Mouse (Mus musculus): ENCODE results near the gene Cry1. TPM values are rescaled to one million over a fixed set of nuclear protein-coding genes. Genes with fewer than 3 reads are reported as not detected.

Gene Cry1
- polyA plus RNA-seq (2014; fragmentation: Illumina TruSeq; extraction: RNeasy Lipid Tissue Mini Kit (QIAGEN cat#74804); ENCODE audit: low read depth, low replicate concordance) = 9.9 TPM

DNA sequence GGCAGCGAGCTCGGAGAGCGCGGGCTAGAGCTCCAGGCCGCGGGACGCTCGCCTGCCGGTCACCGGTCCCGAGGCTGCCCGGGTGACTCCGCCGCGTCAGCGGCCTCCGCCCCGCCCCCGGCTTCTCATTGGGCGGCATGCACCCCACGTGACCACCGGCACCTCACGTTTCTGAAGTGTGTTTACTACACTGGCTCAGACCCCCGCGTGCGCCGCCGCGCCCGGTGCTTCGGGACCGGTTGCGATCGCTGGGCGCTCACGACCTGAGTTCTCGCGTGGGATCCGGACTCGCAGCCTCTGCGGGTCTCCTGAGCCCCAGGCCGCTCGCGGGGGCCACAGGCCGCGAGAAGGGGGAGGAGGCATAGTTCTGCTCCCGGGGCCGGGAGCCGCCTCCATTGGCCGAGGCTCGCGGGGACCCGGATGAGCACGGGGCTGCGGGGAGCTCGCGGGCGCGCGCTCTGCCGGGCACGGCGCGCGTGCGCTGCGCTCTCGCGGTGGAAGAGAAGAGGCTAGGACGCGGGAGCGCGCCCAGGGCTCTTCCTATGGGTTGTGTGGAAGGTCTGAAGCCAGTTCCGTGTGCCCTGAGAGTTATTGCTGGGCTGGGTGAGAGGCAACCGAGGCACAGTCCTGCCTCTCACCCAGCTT is at the start of gene Cry1:
Gene Cry1, minus strand, starts transcription at position 101 of the 645 bp plus-strand sequence.

DNA sequence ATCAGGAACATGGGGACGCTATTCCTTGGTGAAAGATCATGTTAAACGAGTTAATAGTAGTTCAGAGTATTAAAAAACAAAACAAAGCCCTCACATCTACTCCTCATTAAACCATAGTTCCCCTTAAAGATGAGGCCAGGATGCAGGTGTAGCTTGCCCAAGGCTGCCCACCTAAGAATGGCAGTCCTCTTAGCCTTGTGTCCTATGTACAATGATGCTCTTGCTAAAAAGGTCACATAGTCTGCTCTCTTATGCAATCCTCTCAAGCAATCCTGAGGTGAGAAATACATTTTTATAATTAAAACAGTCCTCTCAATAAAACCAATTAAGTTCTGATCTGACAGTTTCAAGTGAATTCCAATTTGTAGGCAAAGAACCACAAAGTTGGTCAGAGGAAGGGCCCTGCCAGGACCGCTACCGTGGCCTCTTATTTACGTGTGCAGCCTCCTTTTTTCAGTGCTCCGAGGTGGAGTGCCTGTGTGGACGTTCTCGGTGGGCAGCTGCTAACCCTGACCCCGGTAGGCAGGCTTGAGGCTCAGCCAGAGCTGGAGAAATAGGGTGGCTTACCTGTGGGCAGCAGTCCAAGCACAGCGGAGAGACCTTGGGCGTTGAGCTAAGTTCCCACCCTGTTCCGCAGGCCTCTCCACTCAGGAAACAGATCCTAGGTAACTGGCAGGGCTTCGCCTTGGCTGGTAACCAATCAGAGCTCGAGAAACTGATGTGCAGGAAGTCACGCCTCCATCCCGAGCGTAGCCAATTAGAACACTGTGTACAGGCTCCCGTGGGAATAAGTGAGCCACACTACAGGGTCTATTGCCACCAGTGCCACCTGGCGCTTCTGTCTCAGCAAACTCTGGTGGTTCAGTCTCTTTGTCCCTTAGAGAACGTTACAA is 57.2 kb downstream of the Cry1 start, which contains the start of gene Mterf2:
Gene Mterf2, minus strand, starts transcription at position 633 of the 893 bp plus-strand sequence.

DNA sequence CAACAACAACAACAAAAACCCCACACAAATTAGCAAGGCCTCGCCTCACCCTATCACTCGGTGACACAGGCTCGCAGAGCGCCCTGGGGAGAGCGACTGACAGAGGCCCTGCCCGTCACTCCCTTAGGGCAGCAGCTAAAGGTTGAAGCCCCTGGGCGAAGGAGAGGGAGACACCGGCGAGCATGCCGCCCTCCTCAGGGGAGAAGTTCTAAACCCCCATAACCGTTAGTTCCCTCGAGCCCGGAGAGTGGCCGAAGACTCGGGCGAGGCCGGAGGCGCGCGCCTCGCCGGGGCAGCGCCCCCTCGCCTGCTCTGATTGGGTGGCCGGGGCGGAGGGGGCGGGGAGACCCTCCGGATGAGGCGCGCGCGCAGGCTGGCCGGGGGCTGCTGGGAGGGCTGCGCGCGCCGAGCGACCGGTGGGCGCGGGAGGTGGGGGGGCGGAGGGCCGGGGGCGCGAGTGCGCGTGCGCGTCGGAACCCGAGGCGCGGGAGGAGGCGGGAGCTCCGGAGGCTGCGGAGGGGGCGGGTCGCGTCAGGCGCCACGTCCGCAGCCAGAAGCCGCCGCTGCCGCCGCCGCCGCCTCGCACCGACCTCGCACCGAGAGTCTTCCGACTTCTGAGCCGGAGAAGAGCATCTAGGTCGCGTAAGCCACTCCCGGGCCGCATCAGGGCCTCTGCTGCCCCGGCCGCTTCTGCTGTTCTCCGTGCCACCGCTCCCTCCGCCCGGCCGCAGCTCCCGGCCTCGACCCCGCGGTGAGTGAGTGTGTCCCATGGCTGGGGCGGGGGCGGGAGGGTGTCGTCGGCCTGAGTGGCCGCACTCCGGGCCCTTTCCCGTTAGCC is 82.4 kb downstream of the Cry1 start, which contains the start of the genes Fhl4 and Tmem263:
Gene Fhl4, minus strand, starts transcription at position 249 of the 838 bp plus-strand sequence.
Gene Tmem263, plus strand, starts transcription at position 381 of the 838 bp plus-strand sequence.

Other genes with a start within 250 kb of the Cry1 start
- 0.45 TPM for gene Fhl4, start 82.6 kb downstream of the Cry1 start, polyA plus RNA-seq (2014; fragmentation: Illumina TruSeq; extraction: RNeasy Lipid Tissue Mini Kit (QIAGEN cat#74804); ENCODE audit: low read depth, low replicate concordance)
- 12.9 TPM for gene Tmem263, start 82.4 kb downstream of the Cry1 start, polyA plus RNA-seq (2014; fragmentation: Illumina TruSeq; extraction: RNeasy Lipid Tissue Mini Kit (QIAGEN cat#74804); ENCODE audit: low read depth, low replicate concordance)
- 37.2 TPM for gene Mterf2, start 57.0 kb downstream of the Cry1 start, polyA plus RNA-seq (2014; fragmentation: Illumina TruSeq; extraction: RNeasy Lipid Tissue Mini Kit (QIAGEN cat#74804); ENCODE audit: low read depth, low replicate concordance)
- gene Btbd11, start 201.8 kb upstream of the Cry1 start, polyA plus RNA-seq (2014; fragmentation: Illumina TruSeq; extraction: RNeasy Lipid Tissue Mini Kit (QIAGEN cat#74804); ENCODE audit: low read depth, low replicate concordance) = 3.5 TPM

Measured in heart, adult 10 weeks (tissue).